Mouse (Mus musculus) liver, embryonic 16.5 days (tissue): ENCODE results near the gene Zfyve19. TPM values are rescaled to one million over a fixed set of nuclear protein-coding genes. Genes with fewer than 3 reads are reported as not detected.

ENCODE experiments used
- ATAC-seq: fragments of 200-750 bp; cut with Nextera tagmentation; 2 replicates; pipeline ENCODE4 v1.8.0; 2017; ENCODE audit warnings: low read depth, mild to moderate bottlenecking, moderate number of reproducible peaks, moderate library complexity
- H3K27ac ChIP-seq: fragments of 300-500 bp; sonication (generic); 2 replicates; pipeline ENCODE4 v1.5.1; 2014; ENCODE audit warnings: mild to moderate bottlenecking, low read length
- H3K27me3 ChIP-seq: fragments of 300-500 bp; sonication (generic); 2 replicates; pipeline ENCODE4 v1.6.1; 2014; ENCODE audit warnings: low read depth, low read length, mixed read lengths; ENCODE audit not compliant: control insufficient read depth, insufficient read depth
- H3K36me3 ChIP-seq: fragments of 300-500 bp; sonication (generic); 2 replicates; pipeline ENCODE4 v1.6.1; 2014; ENCODE audit warnings: mild to moderate bottlenecking; ENCODE audit not compliant: control insufficient read depth, insufficient read depth
- H3K4me1 ChIP-seq: fragments of 300-500 bp; sonication (generic); 2 replicates; pipeline ENCODE4 v1.6.1; 2014; ENCODE audit warnings: low read depth, low read length, mixed read lengths; ENCODE audit not compliant: control insufficient read depth
- H3K4me2 ChIP-seq: fragments of 300-500 bp; sonication (generic); 2 replicates; pipeline ENCODE4 v1.6.1; 2014; ENCODE audit warnings: low read depth, low read length, mixed read lengths
- H3K4me3 ChIP-seq: fragments of 300-500 bp; sonication (generic); 2 replicates; pipeline ENCODE4 v1.5.1; 2014; ENCODE audit warnings: low read depth, mild to moderate bottlenecking, low read length
- H3K9ac ChIP-seq: fragments of 300-500 bp; sonication (generic); 2 replicates; pipeline ENCODE4 v1.6.1; 2014; ENCODE audit warnings: low read depth, low read length
- H3K9me3 ChIP-seq: fragments of 300-500 bp; sonication (generic); replicated peaks from 2 replicates; pipeline ENCODE4 v1.6.1; 2016; ENCODE audit warnings: low read length; ENCODE audit not compliant: control insufficient read depth
- WGBS: fragments of 180-500 bp; shearing (Covaris S2); extraction: QIAGEN DNeasy Blood & Tissue Kit; methylation state at CpG from one replicate; pipeline ENCODE4 v1.1.7; 2014; ENCODE audit not compliant: insufficient replicate concordance; 5-methylcytosine and 5-hydroxymethylcytosine counted together
- polyA plus RNA-seq: library from polyadenylated mRNA; unstranded; fragments of >200 nt; fragmentation: Nextera tagmentation; extraction: Ambion mirVana; gene quantifications from 2 replicates; pipeline ENCODE4 v1.2.1, GENCODE M21; 2015

Gene Zfyve19
- polyA plus RNA-seq, 1 experiment from 2014 or later: 20.4 TPM

DNA sequence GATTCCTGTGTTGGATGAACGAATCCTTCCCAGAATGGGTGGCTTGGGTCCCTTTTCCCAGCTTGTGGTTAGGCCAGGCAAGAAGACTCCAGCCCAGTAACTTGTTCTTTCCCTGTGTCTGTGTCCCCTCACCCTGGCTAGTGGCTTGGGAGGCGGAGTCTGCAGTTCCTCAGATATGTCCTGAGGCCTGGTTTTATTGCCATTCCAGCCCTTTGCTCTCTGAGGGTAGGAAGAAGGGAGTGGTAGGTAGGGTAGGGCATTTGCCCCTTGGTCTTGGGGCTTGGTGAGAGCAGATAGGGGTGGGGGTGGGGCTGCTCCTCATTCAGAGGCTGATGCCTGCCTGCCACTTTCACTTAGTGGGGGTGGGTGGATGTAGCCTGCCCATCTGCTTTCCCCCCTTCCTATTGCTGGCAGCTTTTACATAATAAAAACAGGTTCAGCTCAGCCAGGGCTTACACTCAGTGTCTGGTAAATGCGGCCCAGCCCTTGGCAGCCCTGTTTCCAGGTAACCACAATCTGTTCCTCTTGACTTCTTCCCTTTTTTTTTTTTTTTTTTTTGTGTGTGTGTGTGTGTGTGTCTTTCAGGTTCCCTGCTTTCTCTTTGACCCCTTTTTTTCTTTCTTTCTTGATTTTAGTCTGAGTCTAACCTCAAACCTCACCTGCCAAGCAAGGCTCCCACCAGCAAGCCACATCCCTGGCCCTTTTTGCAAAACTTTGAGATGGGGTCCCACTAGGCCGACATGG lies 31.8 kb downstream of the Zfyve19 start:
- H3K4me1 ChIP-seq: no peaks in the 10 kb centered on the region; the same call in 1 of the 2 replicates
- no peak overlapping the region for H3K9ac ChIP-seq
- no peak overlapping the region for H3K4me3 ChIP-seq
- no peak overlapping the region for H3K4me2 ChIP-seq
- H3K27me3 ChIP-seq: peaks cover 47% of the 10 kb centered on the region
- H3K27ac ChIP-seq: no peak overlapping the region
- no peaks in the 10 kb centered on the region for H3K36me3 ChIP-seq
- no peaks in the 10 kb centered on the region for H3K9me3 ChIP-seq
- WGBS: 53% methylated on average over 4 of the region's 4 CpGs
- no peak for ATAC-seq

DNA sequence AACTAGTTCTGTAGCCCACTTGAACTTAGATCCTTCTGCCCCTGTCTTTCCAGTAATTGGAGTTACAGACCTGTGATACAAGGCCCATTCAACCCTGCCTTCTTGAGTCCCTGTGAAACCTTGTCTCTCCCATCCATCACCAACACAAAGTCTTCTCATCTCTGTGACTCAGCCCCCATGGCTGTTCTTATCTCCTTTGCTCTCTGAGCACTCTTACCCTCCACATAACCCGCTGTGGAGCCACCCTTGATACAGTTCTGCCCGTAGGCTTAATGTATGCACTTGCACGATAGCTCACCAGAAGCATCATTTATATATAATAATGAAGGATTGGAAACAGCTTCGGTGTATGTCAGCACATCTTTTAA lies 32.4 kb downstream of the Zfyve19 start:
- WGBS: 60% methylated on average over 4 of the region's 4 CpGs
- Histone ChIP-seq H3K9ac (no peak overlapping the region), H3K27ac (no peak overlapping the region), H3K4me1 (no peaks in the 10 kb centered on the region; the same call in 1 of the 2 replicates), H3K4me3 (no peak overlapping the region), H3K4me2 (no peak overlapping the region), H3K36me3 (no peaks in the 10 kb centered on the region), H3K9me3 (no peaks in the 10 kb centered on the region), H3K27me3 (peaks cover 41% of the 10 kb centered on the region)
- no peak for ATAC-seq

GRCm38 (mm10) chr2:119242548-119242947 lies 34.1 kb downstream of the Zfyve19 start:
- H3K4me3 ChIP-seq: no peak overlapping the region
- 59% methylated on average over 9 of the region's 9 CpGs for WGBS
- H3K36me3 ChIP-seq: no peaks in the 10 kb centered on the region
- ATAC-seq: no peak
- no peak overlapping the region for H3K4me2 ChIP-seq
- H3K9ac ChIP-seq: no peak overlapping the region
- H3K9me3 ChIP-seq: no peaks in the 10 kb centered on the region
- H3K4me1 ChIP-seq: no peaks in the 10 kb centered on the region
- no peak overlapping the region for H3K27ac ChIP-seq
- peaks cover 24% of the 10 kb centered on the region for H3K27me3 ChIP-seq

GRCm38 (mm10) chr2:119245246-119245645 lies 36.8 kb downstream of the Zfyve19 start:
- Histone ChIP-seq H3K9ac (no peak overlapping the region), H3K4me2 (no peak overlapping the region), H3K9me3 (no peaks in the 10 kb centered on the region), H3K27me3 (peaks cover 4% of the 10 kb centered on the region), H3K27ac (no peak overlapping the region), H3K36me3 (no peaks in the 10 kb centered on the region), H3K4me3 (no peak overlapping the region), H3K4me1 (no peaks in the 10 kb centered on the region)
- 44% methylated on average over 7 of the region's 7 CpGs for WGBS
- no peak for ATAC-seq

GRCm38 (mm10) chr2:119247904-119248303 lies 39.5 kb downstream of the Zfyve19 start:
- WGBS: 65% methylated on average over 9 of the region's 9 CpGs
- Histone ChIP-seq H3K9me3 (no peaks in the 10 kb centered on the region), H3K4me1 (peaks cover 4% of the 10 kb centered on the region), H3K27ac (no peak overlapping the region), H3K4me2 (no peak overlapping the region), H3K27me3 (peaks cover 2% of the 10 kb centered on the region; the same call in 1 of the 2 replicates), H3K36me3 (no peaks in the 10 kb centered on the region), H3K9ac (no peak overlapping the region), H3K4me3 (no peak overlapping the region)
- ATAC-seq: no peak

DNA sequence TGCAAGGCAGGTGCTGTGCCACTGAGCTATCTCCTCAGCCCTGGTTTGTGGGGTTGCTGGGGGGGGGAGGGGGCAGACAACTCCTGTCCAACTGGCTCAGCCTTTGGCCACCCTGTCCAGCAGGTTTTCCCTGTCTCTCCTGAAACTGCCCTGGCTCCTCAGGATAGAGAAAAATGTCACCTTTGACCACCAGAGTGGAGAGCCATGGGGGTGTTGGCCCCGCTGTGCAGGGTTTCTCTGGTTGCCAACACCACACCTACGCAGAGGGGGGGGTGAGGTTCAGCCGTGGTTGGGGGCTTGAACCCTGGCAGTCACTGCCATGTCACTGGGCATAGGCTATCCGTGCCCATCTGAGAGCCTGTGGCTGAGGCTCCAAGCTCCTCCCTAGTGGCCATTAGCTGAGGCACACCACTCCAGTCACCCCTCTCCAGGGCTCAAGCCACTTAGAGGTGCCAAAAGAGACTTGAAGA lies 41.2 kb downstream of the Zfyve19 start:
- Histone ChIP-seq H3K4me1 (peaks cover 4% of the 10 kb centered on the region), H3K4me2 (no peak overlapping the region), H3K9ac (no peak overlapping the region), H3K27me3 (peaks cover 2% of the 10 kb centered on the region; the same call in 1 of the 2 replicates), H3K9me3 (no peaks in the 10 kb centered on the region), H3K4me3 (no peak overlapping the region), H3K36me3 (no peaks in the 10 kb centered on the region), H3K27ac (no peak overlapping the region)
- no peak for ATAC-seq
- 43% methylated on average over 4 of the region's 4 CpGs for WGBS

DNA sequence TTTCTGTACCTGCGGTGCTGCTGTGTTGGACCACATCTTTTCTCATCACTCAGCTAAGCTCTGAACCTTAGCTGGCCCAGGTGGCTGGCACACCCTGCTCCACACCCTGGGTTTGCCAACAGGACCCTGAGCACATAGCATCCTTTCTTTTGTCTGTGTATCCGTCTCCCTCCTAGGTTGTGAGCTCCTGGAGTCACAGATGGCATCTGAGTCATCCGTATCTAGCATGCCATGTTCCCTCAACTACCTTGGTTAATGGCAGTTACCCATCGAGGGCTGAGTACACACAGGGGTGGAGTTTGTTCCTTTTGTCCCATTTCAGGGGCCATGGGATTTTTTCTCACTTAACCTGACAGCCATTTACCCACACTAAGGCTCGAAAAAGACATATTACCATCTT lies 42.0 kb downstream of the Zfyve19 start:
- Histone ChIP-seq H3K9me3 (no peaks in the 10 kb centered on the region), H3K36me3 (no peaks in the 10 kb centered on the region), H3K4me3 (no peak overlapping the region), H3K27ac (no peak overlapping the region), H3K4me1 (peaks cover 4% of the 10 kb centered on the region), H3K9ac (no peak overlapping the region), H3K27me3 (peaks cover 2% of the 10 kb centered on the region; the same call in 1 of the 2 replicates), H3K4me2 (no peak overlapping the region)
- 56% methylated on average over 5 of the region's 5 CpGs for WGBS
- no peak for ATAC-seq

GRCm38 (mm10) chr2:119250826-119251478 lies 42.5 kb downstream of the Zfyve19 start:
- Histone ChIP-seq H3K4me3 (0 out of 2 replicates have a peak overlapping the region, but pooled peaks have one; percentile 19), H3K9ac (no peak overlapping the region), H3K27me3 (peaks cover 2% of the 10 kb centered on the region; the same call in 1 of the 2 replicates), H3K27ac (no peak overlapping the region), H3K9me3 (no peaks in the 10 kb centered on the region), H3K4me1 (peaks cover 4% of the 10 kb centered on the region), H3K36me3 (no peaks in the 10 kb centered on the region), H3K4me2 (peak overlapping the region; percentile 51)
- ATAC-seq: peak; percentile 74
- WGBS: 13% methylated on average over 11 of the region's 11 CpGs

- Histone ChIP-seq H3K4me3 (no peak overlapping the region), H3K27me3 (no peaks in the 10 kb centered on the region), H3K9me3 (no peaks in the 10 kb centered on the region), H3K9ac (no peak overlapping the region), H3K4me1 (peaks cover 4% of the 10 kb centered on the region), H3K36me3 (no peaks in the 10 kb centered on the region), H3K27ac (no peak overlapping the region), H3K4me2 (no peak overlapping the region)
- 32% methylated on average over 7 of the region's 7 CpGs for WGBS
- no peak for ATAC-seq
Observed at GRCm38 (mm10) chr2:119254976-119255375, 46.6 kb downstream of the Zfyve19 start.
